Mouse (Mus musculus) adrenal gland, adult 10 weeks (tissue): ENCODE results near the gene Gm3250. TPM values are rescaled to one million over a fixed set of nuclear protein-coding genes. Genes with fewer than 3 reads are reported as not detected.

Experiments used
- polyA plus RNA-seq: library from polyadenylated mRNA; stranded (reverse); fragments of 350-450 nt; fragmentation: Illumina TruSeq; extraction: RNeasy Lipid Tissue Mini Kit (QIAGEN cat#74804); gene quantifications from one replicate; pipeline ENCODE4 v1.2.3, GENCODE M21; 2014; ENCODE audit warnings: low read depth, low replicate concordance

Gene Gm3250
- not detected for polyA plus RNA-seq

GRCm38 (mm10) chr10:77782442-77782841, at the start of gene Gm3250:
Gene Gm3250, minus strand, starts transcription at chr10:77782542.

DNA sequence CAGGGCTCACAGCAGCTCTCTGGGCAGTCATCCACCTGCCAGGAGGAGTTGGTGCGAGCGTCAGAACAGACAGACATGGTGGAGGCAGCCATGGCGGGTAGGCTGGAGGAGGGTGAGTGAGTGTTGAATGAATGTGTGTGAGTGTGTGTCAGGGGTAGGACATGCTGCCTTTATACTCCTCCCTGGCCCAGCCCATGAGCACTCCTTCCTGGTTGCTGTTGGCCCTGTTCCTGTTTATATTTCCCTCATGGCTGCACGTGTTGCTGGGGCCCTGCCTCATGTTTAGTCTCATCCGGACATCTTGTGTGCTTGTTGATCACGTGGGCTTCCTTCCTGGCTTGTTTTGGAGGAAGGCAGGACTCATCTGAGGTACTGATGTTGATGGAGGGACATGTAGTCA, 44.6 kb upstream of the Gm3250 start, which contains the start of gene Krtap10-4:
Krtap10-4 (minus strand) TSS at position 145 of the 400 bp plus-strand sequence.

GRCm38 (mm10) chr10:77814382-77814781, 32.0 kb upstream of the Gm3250 start, which contains the start of gene Gm2696:
Gene Gm2696, plus strand, starts transcription at chr10:77814682.

DNA sequence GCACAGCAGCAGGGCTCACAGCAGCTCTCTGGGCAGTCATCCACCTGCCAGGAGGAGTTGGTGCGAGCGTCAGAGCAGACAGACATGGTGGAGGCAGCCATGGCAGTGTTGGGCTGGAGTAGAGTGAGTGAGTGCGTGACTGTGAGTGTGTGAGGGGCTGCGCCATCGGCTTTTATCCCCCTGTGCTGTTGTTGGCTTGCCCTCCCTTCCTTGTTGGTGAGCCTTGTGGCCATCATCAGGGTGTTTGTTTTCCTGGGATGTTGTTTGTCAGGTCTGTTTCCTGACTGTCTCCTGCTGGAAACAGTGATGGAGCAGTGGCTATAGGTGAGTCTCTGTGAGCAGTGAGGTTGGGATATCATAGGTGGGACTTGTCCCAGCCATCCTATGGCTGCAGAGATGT, 29.4 kb upstream of the Gm3250 start, which contains the start of gene Gm9507:
Gm9507 (minus strand) TSS at position 101 of the 400 bp plus-strand sequence.

GRCm38 (mm10) chr10:77798921-77799508, 16.7 kb upstream of the Gm3250 start, which contains the start of gene Gm19668:
Gene Gm19668, minus strand, starts transcription at chr10:77799133.

DNA sequence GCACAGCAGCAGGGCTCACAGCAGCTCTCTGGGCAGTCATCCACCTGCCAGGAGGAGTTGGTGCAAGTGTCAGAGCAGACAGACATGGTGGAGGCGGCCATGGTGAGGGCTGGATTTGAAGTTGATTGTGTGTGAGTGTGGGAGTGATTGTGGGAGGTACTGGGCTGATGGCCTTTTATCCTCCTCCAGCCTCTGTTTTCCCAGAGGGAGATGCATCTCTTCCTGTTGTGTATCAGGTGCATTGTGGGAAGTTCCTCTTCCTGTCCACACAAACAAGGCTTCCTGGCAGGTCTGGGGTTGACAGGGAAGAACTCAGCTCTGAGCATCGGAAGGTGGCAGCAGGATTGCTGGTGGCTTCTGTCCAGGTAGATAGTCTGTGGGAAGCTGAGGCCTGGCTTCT, 12.6 kb upstream of the Gm3250 start, which contains the start of gene Gm9639:
Gm9639 (minus strand) TSS at position 101 of the 400 bp plus-strand sequence.

DNA sequence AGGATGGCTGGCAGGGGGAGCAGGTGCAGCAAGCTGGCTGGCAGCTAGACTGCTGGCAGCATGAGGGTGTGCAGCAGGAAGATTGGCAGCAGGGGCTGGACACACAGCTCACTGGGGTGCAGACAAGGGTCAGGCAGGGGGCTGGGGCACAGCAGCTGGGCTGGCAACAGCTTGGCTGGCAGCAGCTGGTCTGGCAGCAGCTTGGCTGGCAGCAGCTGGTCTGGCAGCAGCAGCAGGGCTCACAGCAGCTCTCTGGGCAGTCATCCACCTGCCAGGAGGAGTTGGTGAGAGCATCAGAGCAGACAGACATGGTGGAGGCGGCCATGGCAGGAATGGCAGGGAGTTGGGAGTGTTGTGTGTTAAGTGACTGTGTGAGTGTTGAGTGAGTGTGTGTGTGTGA, 5.5 kb upstream of the Gm3250 start, which contains the start of gene Gm7137:
Gm7137 (minus strand) TSS at position 325 of the 400 bp plus-strand sequence.

DNA sequence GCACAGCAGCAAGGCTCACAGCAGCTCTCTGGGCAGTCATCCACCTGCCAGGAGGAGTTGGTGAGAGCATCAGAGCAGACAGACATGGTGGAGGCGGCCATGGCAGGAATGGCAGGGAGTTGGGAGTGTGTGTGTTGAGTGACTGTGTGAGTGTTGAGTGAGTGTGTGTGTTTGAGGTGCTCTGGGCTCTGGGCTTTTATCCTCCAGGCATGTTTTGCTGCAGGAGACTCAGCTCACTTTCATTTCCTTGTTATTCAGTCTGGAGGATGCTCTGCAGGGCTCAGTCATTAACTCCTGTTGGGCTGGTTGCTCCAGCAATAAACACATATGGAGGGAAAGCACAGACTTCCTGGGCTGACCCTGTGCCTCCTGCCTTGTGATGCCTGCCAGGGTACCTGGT, 5.5 kb downstream of the Gm3250 start, which contains the start of gene Gm7138:
Gm7138 (minus strand) TSS at position 101 of the 400 bp plus-strand sequence.

DNA sequence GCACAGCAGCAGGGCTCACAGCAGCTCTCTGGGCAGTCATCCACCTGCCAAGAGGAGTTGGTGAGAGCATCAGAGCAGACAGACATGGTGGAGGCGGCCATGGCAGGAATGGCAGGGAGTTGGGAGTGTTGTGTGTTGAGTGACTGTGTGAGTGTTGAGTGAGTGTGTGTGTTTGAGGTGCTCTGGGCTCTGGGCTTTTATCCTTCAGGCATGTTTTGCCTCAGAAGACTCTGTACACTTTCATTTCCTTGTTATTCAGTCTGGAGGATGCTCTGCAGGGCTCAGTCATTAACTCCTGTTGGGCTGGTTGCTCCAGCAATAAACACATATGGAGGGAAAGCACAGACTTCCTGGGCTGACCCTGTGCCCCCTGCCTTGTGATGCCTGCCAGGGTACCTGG, 11.1 kb downstream of the Gm3250 start, which contains the start of gene Gm3238:
Gm3238 (minus strand) TSS at position 101 of the 400 bp plus-strand sequence.

GRCm38 (mm10) chr10:77759582-77759981, 22.8 kb downstream of the Gm3250 start, which contains the start of gene Gm3233:
Gene Gm3233, minus strand, starts transcription at chr10:77759682.

DNA sequence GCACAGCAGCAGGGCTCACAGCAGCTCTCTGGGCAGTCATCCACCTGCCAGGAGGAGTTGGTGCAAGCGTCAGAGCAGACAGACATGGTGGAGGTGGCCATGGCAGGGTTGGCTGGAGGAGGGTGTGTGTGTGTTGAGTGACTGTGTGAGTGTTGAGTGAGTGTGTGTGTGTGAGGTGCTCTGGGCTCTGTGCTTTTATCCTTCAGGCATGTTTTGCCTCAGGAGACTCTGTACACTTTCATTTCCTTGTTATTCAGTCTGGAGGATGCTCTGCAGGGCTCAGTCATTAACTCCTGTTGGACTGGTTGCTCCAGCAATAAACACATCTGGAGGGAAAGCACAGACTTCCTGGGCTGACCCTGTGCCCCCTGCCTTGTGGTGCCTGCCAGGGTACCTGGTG, 31.1 kb downstream of the Gm3250 start, which contains the start of gene Gm9736:
Gm9736 (minus strand) TSS at position 101 of the 400 bp plus-strand sequence.

GRCm38 (mm10) chr10:77741924-77742688, 40.2 kb downstream of the Gm3250 start, which contains the start of gene Gm18596:
Gene Gm18596, minus strand, starts transcription at chr10:77742638.

Other genes with a start within 250 kb of the Gm3250 start
- gene Pttg1ip, start 200.8 kb downstream of the Gm3250 start, polyA plus RNA-seq, result 126 TPM
- gene Sumo3, start 176.4 kb downstream of the Gm3250 start, polyA plus RNA-seq, result 72.3 TPM
- gene Gm49325, start 176.3 kb downstream of the Gm3250 start, polyA plus RNA-seq, result 6.2 TPM
- gene Ube2g2, start 160.3 kb downstream of the Gm3250 start, polyA plus RNA-seq, result 11.6 TPM
- not detected for gene Tspear, start 96.0 kb downstream of the Gm3250 start, polyA plus RNA-seq
- gene Gm19402, start 91.8 kb downstream of the Gm3250 start, polyA plus RNA-seq, result not detected
- not detected for gene Gm9508, start 85.3 kb downstream of the Gm3250 start, polyA plus RNA-seq
- not detected for gene Gm10272, start 75.9 kb downstream of the Gm3250 start, polyA plus RNA-seq
- not detected for gene Gm10024, start 71.1 kb downstream of the Gm3250 start, polyA plus RNA-seq
- gene Gm10142, start 66.7 kb downstream of the Gm3250 start, polyA plus RNA-seq, result not detected
- gene Krtap12-1, start 61.9 kb downstream of the Gm3250 start, polyA plus RNA-seq, result not detected
- not detected for gene Gm10100, start 56.1 kb downstream of the Gm3250 start, polyA plus RNA-seq
- not detected for gene Gm18596, start 39.9 kb downstream of the Gm3250 start, polyA plus RNA-seq
- not detected for gene Gm9736, start 31.2 kb downstream of the Gm3250 start, polyA plus RNA-seq
- not detected for gene Gm3233, start 22.9 kb downstream of the Gm3250 start, polyA plus RNA-seq
- gene Gm3238, start 11.2 kb downstream of the Gm3250 start, polyA plus RNA-seq, result not detected
- gene Gm7138, start 5.6 kb downstream of the Gm3250 start, polyA plus RNA-seq, result not detected
- gene Gm7137, start 5.7 kb upstream of the Gm3250 start, polyA plus RNA-seq, result not detected
- not detected for gene Gm9639, start 12.5 kb upstream of the Gm3250 start, polyA plus RNA-seq
- gene Gm19668, start 16.6 kb upstream of the Gm3250 start, polyA plus RNA-seq, result not detected
- not detected for gene Gm9507, start 29.3 kb upstream of the Gm3250 start, polyA plus RNA-seq
- gene Gm2696, start 32.1 kb upstream of the Gm3250 start, polyA plus RNA-seq, result not detected
- not detected for gene Krtap10-4, start 44.6 kb upstream of the Gm3250 start, polyA plus RNA-seq
- gene Krtap10-10, start 53.4 kb upstream of the Gm3250 start, polyA plus RNA-seq, result not detected
- gene Gm36176, start 64.3 kb upstream of the Gm3250 start, polyA plus RNA-seq, result not detected
- gene Gm10318, start 70.3 kb upstream of the Gm3250 start, polyA plus RNA-seq, result not detected
- gene Gm3285, start 79.4 kb upstream of the Gm3250 start, polyA plus RNA-seq, result not detected
- 1.7 TPM for gene Lrrc3, start 120.0 kb upstream of the Gm3250 start, polyA plus RNA-seq
- gene Trpm2, start 188.0 kb upstream of the Gm3250 start, polyA plus RNA-seq, result not detected
- 1.6 TPM for gene 1810043G02Rik, start 196.0 kb upstream of the Gm3250 start, polyA plus RNA-seq
- 2.0 TPM for gene Pfkl, start 227.5 kb upstream of the Gm3250 start, polyA plus RNA-seq